Mouse (Mus musculus): ENCODE results near the gene Fam227a. TPM values are rescaled to one million over a fixed set of nuclear protein-coding genes. Genes with fewer than 3 reads are reported as not detected.

Gene Fam227a
- total RNA-seq (2014; fragmentation: Nextera tagmentation) (1.1 and 11.4 TPM in 2 replicates), total RNA-seq (2017) (2.2 TPM in 1 of 2 replicates, not detected in the other)

DNA sequence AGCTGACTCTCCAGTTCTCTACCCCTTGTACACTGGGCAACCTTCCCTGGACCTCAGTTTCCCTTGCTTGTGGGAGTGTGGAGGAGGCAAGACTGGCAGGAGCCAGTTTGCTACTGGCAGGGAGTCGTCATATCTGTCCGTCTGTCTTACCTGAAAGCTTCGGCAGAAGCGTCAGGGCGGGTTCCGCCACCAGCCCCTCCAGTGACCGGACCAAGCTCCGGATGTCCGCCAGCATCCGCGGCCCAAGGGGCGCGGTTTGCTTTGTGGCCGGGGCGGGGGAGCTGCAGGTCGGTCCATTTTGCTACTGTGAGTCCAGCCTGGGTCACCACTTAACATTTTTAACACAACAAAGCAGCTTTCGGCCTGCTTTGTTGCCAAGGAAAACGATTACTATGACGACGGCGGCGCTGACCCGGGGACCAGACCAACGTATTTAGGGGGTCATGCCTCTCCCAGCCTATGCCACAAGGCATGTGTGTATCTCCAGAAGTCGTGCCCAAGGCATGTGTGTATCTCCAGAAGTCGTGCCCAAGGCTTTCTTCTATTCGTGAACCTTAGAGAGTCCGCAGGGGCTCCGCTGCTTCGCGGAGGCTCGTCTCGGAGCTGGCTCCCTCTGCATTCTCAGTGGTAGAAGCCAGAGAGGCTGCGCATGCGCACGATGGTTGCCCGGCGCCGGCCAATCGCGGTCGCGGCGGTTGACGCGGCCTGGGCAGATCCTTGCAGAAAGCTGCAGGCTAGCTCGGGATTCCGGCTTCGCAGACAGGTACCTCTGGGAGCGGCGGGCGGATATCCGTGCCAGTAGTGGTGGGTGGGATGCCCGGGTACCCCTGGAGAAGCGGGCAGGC, at the start of gene Fam227a, which contains the start of gene Cby1:
Gene Fam227a, minus strand, starts transcription at position 426 of the 845 bp plus-strand sequence.
Gene Cby1, plus strand, starts transcription at position 669 of the 845 bp plus-strand sequence.
- peak; percentile 89 for ATAC-seq (replicated peaks; ENCODE audit: low FRiP score, low TSS enrichment, poor library complexity, severe bottlenecking)

DNA sequence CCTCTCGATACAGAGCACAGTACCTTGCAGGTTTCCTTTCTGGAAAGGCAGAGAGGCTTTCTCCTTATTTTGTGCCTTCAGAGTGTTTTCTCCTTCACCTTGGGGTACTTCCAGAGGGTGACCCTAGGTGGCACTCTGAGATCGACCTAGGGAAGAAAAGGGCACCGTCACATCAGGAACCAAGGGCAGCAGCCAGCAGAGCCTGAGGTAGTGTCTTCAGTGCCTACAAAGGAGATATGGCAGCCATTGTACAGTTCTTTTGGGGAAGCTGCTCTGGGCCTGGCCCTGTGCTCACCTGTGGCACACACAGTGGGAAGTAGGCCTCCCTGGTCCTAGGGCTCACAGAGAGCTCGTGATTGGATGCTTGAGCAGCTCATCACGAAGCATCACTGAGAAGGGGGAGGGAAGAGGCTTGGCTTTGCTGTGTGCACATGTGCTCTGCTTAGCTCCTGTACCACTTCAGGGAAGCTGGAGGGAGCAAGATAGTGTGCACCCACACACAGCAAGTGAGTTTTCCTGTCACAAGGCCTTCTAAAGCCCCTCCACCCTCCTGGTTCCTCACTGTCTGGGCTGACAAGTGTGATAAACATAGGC, 49.6 kb upstream of the Fam227a start:
- 0 out of 2 replicates have a peak, but pooled peaks have one; percentile 52 for ATAC-seq (replicated peaks; ENCODE audit: low FRiP score, low TSS enrichment, poor library complexity, severe bottlenecking)

DNA sequence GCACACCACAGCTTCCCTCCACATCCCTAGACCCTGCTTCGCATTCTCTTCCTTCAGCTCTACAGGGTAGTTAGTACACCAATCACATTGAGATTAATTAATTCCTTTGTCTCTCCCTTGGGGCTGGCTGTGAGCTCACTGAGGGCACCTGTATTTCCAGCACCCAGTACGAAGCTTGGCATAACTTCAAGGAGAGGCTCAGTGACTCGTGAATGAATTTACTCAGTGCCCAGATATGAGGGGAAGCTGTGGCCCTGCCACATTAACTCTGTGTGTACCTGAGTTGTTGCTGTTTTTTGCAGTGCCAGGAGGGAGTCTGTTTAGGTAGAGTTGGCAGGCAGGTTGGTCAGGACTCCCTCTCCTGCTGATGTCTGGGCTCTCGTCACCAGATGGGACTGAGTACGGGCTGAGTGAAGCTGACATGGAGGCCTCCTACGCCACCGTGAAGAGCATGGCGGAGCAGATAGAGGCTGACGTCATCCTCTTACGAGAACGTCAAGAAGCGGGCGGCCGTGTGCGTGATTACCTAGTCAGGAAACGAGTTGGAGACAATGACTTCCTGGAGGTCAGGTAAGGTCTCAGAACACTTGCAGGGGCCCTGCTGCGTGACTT, 48.0 kb upstream of the Fam227a start:
- no peak for ATAC-seq (replicated peaks; ENCODE audit: low FRiP score, low TSS enrichment, poor library complexity, severe bottlenecking)

DNA sequence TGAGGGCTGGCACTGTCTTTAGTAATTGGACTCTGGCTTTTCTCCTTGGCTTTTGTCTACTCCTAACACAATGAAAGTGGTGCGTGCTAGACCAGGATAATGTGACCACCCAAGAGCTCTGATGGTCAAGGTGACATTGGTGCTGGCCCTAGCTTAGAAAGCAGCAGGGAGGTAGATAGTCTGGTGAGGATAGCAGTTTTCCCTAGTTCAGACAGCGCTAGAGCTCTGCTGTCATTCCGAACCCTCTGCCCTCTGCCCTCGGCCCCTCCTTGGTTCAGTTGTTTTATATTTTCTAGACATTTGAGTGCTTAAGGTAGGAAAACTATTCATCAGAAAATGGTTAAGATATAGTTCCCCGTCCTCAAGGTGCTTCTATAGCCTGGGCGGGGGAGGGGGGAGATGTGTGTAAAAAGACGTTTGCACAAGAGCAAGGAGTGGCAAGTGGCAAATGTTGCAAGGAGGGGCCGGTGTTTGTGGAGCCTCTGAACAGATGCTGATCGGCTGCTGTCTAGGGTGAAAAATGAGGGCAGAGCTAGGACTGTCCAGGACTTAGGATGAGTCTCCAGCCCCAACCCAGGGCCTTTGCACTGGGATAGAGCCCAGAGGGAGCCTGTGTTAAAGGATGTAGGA, 38.9 kb upstream of the Fam227a start:
- no peak for ATAC-seq (replicated peaks; ENCODE audit: low FRiP score, low TSS enrichment, poor library complexity, severe bottlenecking)

DNA sequence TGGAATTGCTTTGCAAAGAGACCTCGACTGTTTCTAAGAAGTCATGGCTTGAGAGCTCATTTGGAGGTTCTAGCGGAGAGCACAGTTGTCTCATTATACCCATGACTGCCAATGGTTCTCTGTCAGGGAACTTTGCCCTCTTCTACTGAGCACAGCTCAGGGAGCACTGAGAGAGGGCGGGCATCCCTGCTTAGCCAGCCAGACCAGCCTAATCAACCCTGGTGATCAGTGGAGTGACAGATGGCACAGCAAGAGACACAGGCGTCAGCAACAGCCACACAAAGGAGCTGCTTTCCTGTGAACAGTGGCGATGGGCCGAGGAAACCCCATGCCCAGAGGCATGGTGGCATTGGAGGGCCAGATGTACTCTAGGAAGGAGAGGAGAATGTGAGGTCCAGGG, 38.3 kb upstream of the Fam227a start:
- 0 out of 2 replicates have a peak, but pooled peaks have one; percentile 20 for ATAC-seq (replicated peaks; ENCODE audit: low FRiP score, low TSS enrichment, poor library complexity, severe bottlenecking)

DNA sequence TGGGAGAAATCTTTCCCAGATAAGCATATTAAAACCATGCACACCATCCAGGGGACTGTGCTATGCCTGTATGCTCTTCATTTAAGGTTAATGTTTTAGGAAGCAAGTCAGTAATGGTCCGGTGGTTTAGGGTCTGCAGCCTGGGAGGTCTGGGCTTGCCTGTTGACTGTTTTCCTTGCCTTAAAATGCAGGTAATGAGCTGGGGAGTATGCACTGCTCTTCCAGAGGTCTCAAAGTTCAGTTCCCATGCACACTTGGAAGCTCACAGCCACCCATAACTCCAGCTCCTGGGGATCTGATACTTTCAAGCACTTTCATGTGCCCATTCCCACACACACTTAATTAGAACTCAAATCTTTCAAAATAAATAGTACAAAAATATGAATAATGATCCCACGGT, 37.8 kb upstream of the Fam227a start:
- no peak for ATAC-seq (replicated peaks; ENCODE audit: low FRiP score, low TSS enrichment, poor library complexity, severe bottlenecking)

DNA sequence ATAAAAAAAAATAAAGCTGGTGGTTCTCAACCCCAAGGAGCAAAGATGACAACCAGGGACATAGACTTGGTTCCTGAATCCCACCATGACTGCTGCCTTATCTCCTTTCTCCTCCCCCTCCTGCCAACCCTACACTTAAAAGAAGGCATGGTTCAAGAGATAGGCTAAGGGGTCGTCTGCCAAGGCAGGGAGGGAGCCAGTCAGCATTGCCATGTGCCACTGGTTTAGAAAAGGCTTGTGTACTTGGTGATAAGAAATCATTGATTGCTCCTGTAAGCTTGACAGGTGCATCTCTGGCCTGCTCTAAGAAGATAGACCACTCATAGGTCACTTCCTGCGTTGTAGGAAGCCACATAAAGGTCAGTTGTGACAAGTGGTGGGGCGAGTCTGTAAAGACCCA, 36.8 kb upstream of the Fam227a start:
- ATAC-seq (replicated peaks; ENCODE audit: low FRiP score, low TSS enrichment, poor library complexity, severe bottlenecking): peak; percentile 55

DNA sequence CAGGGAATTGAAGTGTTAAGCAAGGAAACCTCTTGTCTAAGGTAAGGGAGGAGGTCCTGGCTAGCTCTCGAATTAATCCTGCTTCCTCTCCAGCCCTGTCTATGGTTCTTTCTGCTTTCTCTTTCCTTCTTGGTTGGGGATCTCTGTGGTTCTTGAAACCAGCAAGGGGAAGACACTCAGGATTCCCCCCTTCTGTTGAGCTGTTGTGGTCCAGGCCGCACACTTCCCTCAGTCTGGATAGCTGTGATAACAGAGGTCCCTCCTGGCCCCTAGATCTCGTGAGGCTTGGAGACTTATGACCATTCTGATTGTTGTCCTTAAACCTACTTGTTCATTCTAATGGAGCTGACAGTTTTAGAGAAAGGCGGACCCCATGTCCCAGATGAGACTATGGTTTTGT, 35.8 kb upstream of the Fam227a start:
- peak; percentile 56 for ATAC-seq (replicated peaks; ENCODE audit: low FRiP score, low TSS enrichment, poor library complexity, severe bottlenecking)

DNA sequence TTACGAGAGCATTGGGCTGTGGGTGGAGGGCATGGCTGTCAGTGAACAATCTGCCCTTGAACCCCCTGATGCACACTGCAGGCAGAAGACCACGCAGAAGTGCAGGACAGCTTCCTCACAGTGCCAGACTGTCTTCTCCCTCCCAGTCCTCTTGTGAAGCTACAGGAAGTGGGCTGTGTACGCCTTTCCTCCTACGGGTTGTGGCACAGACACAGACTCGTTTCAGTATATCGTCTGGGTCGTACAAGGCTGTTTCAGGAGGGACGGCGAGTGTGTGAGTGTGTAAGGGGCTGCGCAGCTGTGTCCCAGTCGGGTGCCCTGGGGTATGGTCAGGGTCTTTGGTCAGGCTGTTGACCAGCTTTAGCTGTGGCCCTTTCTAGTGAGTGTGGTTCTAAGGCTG, 35.0 kb upstream of the Fam227a start:
- peak; percentile 1; the same call in 1 of the 2 replicates for ATAC-seq (replicated peaks; ENCODE audit: low FRiP score, low TSS enrichment, poor library complexity, severe bottlenecking)

DNA sequence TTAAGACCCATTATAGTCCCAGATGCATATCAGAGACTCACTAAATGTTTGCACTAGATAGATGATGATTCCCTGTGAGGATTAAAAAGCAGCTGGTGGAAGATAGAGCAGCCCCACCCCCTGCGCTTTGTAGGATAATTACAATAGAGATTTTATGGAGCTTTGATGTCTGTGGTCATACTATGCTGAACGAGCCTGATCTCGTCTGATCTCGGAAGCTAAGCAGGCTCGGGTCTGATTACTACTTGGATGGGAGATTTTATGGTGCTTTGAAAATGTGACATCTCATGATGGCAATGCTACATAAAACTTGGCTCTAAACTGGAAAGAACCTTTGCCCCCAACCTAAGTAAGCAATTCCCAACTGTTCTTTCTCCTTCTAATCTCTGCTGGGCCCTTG, 33.6 kb upstream of the Fam227a start:
- no peak for ATAC-seq (replicated peaks; ENCODE audit: low FRiP score, low TSS enrichment, poor library complexity, severe bottlenecking)

DNA sequence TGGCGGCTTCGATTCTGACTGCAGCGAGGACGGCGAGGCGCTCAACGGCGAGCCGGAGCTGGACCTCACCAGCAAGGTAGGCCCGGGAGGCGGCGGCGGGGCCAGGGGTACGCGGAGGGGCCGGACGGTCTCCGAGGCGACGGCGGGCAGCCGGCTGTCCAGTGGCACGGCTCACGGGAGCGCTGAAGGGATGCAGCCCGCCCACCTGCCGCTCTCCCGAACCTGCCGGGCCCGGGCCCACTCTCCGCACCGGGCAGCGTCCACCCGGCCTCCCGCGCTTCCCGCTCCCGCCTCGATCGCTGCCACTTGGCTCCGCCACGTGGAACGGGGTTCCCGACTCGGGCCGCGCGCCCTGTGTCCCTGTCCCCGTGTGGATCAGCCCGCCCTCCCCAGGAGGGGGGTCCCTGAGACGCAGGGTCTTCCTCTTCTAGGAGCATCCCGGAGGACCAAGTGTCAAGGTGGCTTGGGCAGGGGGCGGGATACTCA, 32.3 kb upstream of the Fam227a start:
- ATAC-seq (replicated peaks; ENCODE audit: low FRiP score, low TSS enrichment, poor library complexity, severe bottlenecking): no peak

DNA sequence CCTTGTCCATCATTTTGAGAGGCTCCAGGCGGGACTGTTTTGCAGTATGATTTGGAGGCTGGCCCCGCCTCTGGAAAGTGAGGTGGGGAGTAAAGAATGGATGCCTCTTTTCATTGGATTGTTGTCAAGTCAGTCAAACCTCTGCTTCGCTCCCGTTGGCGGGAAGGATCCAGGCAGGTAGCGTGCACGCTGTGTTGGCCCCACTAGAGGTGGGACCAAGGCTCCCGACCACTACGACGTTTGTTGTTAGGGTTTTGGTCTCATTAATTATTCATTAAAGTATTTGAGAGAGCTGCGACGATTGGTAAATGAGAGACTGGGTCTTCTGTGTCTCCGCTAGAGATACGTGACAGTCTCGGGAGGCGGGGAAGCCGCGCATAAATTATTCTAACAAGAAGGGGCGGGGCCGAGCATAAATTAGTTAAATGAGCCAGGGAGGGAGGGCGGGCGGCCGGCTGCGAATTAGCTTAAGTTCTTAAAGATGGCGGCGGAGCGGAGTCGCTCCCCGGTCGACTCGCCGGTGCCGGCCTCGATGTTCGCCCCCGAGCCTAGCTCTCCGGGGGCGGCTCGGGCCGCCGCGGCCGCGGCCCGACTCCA, 31.8 kb upstream of the Fam227a start, which contains the start of gene Gtpbp1:
Gene Gtpbp1, plus strand, starts transcription at position 420 of the 597 bp plus-strand sequence.
- ATAC-seq (replicated peaks; ENCODE audit: low FRiP score, low TSS enrichment, poor library complexity, severe bottlenecking): peak; percentile 75

DNA sequence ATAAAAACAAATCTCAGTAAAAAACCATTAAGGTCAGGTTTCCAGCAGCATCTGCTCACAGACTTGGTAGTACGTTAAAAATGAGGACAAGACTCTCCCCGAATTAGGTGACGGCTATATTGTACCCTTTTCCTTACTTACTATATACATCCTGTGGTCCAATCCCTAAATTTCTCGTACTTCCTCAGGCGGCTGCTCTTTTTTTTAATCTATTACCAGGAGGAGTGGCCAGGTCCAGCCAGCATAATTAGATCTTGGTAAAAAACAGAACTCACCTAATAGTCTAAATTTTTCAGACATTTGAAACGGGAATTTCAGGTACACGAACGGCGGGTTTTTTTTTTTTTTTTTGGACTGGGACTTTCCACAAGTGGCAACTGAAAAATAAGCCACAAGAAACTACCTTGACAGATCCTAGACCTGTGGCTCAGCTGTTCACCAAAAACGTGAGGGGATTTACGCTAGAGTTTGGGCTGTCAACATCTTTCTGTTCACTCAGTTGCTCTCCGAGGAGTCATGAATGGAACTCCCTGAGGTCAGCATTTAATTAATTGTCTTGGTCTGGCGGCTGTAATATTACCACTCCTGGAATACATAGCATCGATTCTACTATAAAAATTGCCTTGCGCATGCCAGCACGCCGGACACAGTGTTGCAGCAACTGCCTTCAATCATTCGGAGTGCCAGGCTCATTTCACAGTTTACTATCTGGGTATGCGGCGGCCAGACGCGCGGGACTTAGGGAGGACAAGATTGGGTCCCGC, 31.1 kb upstream of the Fam227a start:
- no peak for ATAC-seq (replicated peaks; ENCODE audit: low FRiP score, low TSS enrichment, poor library complexity, severe bottlenecking)

DNA sequence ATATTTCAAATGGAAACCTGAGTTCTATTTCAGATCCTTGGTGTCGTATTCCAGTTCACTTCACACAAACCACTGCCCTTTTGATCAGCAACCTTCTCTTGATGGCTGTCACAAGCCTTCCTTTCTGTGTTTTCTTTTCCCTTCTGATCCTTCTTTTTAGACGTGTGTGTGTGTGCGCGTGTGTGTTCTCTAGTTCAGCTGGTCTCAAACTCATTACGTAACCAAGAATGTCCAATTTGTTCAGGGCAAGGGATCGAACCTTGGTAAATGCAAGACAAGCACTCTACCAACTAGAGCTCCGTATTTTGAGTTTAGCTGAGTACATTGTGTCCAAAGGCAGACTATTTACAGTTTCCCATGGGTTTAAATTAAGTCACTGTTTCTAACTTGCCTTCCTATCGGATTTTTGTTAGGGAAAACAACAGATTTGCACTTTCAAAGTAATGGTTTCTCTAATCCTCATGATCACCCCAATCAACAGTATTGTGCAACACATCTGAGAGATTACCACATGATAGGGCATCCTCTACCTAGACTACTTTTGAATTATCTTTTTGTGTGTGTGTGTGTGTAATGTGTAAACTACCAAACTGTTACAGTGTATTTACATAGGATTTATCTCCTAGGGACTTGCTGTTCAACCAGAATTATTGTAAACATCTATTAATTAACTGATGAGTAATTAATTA, 29.7 kb upstream of the Fam227a start:
- no peak for ATAC-seq (replicated peaks; ENCODE audit: low FRiP score, low TSS enrichment, poor library complexity, severe bottlenecking)

DNA sequence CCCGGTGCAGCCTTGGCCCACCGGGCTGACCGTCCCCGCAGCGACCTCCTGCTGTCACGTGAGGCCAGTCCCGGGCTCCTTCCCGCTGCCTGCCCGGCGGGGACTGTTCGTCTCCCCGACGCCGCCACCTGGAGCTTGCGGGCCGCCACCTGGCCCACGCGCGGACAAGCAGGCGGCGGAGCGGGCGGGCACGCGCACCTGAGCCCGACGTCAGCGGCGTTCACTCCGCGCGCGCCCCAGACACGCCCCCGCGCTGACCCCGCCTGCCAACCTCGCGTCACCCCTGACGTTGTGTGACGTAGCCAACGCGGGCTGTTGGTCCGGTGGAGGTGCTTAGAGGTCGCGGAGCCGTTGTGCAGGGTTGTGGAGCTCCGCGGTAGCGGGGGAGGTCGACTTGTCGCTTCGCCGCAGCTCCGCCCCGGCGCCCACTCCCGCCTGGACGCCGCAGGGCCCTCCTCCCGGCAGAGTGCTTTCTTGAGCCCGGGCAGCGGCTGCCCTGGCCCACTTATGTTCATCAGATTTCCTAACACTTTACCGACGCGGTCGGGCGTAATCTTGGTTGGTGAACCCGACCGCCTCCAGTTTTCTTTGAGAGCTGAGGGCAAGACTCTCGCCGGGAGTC, 29.0 kb upstream of the Fam227a start, which contains the start of gene Josd1:
Gene Josd1, minus strand, starts transcription at position 274 of the 622 bp plus-strand sequence.
- peak; percentile 55 for ATAC-seq (replicated peaks; ENCODE audit: low FRiP score, low TSS enrichment, poor library complexity, severe bottlenecking)

DNA sequence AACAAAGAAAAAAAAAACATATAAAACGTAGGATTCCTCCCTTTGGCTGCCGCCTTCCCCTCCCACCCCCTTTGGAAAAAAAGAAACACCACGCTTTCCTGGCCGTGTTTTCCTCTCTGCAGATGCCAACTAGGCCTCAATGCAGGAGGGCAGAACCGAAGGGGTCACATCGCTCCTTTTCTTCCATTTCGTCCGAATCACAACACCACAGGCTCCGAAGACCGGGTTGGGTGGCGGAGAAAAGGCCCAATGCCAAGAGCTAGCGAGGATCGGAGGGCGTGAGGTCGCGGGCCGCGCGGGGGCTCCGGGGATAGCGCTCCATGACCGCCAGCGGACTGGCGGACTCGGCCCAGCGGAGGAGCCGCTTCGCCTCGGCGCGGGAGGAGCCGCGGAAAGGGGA, 28.4 kb upstream of the Fam227a start:
- no peak for ATAC-seq (replicated peaks; ENCODE audit: low FRiP score, low TSS enrichment, poor library complexity, severe bottlenecking)

DNA sequence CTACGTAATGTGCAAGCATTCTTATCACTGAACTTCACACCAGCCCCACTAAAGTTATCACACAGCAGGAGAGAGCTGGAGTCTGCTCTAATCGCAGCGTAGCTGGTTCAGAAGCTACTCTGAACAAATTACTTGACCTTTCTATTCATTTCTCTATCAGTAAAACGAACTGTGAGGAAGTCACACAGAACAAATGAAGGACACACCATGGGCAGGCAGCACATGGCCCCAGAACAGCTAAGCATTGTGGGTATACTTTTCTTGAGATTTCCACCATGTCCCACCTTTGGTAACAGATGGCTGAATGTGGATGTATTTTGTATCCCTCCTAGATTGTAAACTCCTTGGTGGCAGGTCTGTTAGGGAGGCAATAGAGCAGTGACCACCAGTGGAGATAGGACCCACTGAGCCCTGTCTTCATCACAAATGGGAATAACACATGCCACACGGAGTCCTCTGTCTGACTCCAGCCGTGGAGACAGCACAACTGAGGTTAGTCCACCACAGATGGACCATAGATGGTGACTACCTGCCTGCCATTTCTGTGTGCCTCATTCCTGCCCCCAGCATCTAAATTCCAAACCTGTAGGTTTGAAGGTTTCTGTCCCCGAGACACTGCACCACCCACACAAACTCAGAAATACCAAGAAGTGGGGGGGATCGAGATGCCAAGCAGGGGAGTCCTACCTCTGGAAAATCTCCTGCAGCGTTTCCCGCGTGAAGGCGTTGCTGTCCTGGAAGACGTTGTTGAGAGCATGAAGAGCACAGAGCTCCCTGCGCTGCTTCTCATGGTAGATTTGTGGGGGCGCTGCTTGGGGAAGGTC, 27.5 kb upstream of the Fam227a start:
- peak; percentile 9 for ATAC-seq (replicated peaks; ENCODE audit: low FRiP score, low TSS enrichment, poor library complexity, severe bottlenecking)
